Mouse (Mus musculus) G1E (cell line): ENCODE results near the gene Necap2.

ENCODE experiments used
- CTCF ChIP-seq: IDR thresholded peaks from 2 replicates; pipeline ENCODE4 v1.5.1; 2012; ENCODE audit warnings: low read depth, low read length, inconsistent platforms, mixed read lengths
- GATA1 ChIP-seq: IDR thresholded peaks from 2 replicates; pipeline ENCODE4 v1.6.1; 2012; ENCODE audit warnings: borderline replicate concordance, low read length, inconsistent platforms, mixed read lengths
- POLR2AphosphoS5 ChIP-seq: IDR thresholded peaks from 2 replicates; pipeline ENCODE4 v1.6.1; 2012; ENCODE audit warnings: low read depth, low read length, inconsistent platforms; ENCODE audit not compliant: insufficient replicate concordance
- TAL1 ChIP-seq: conservative IDR thresholded peaks from 2 replicates; pipeline ENCODE4 v1.6.1; 2012; ENCODE audit warnings: low read depth, low read length, inconsistent platforms, mixed read lengths

DNA sequence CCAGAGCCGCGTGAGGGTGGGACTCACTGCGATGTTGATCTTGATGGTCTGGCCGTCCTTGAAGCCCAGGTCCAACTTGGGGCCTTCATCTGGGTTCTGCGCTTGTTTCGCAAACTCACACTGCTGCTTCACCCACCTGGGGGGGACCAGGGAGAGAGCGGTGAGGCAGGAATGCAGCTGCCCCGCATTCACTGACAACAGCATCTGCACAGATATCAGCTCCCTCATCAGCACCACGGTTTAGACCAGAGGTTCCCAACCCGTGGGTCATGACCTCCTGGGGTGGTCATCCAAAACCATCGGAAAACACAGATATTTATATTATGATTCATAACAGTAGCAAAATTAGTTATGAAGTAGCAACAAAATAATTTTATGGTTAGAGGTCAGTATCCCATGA lies 5.7 kb downstream of the Necap2 start:
- TF ChIP-seq CTCF (no peak), GATA1 (no peak), POLR2AphosphoS5 (no peak), TAL1 (no peak)
